Mouse (Mus musculus) monocyte, adult 5-6 weeks (primary cell): Measurements from ENCODE around the gene Zfp281. TPM values are rescaled to one million over a fixed set of nuclear protein-coding genes. Genes with fewer than 3 reads are reported as not detected.

Source experiments
- ATAC-seq: fragments of 153-309, 156-312 bp; replicated peaks from 2 replicates; pipeline ENCODE4 v1.8.0; 2017; ENCODE audit warnings: mild to moderate bottlenecking; ENCODE audit not compliant: low TSS enrichment, insufficient number of reproducible peaks, severe bottlenecking, poor library complexity, low FRiP score
- total RNA-seq: library from RNA; stranded (forward); fragments of 200-1000, 200-491, 200-594 nt; gene quantifications from 3 replicates; pipeline ENCODE4 v1.2.3, GENCODE M21; 2017

Gene Zfp281
- total RNA-seq, 1 experiment from 2014 or later = 38.8 TPM

- no peak for ATAC-seq
Measured at GRCm38 (mm10) chr1:136675736-136676444, 51.2 kb downstream of the Zfp281 start.

- no peak for ATAC-seq
Measured at GRCm38 (mm10) chr1:136676445-136676755, 51.7 kb downstream of the Zfp281 start.

- ATAC-seq = no peak
Measured at GRCm38 (mm10) chr1:136677847-136678325, 53.2 kb downstream of the Zfp281 start.

- no peak for ATAC-seq
Measured at GRCm38 (mm10) chr1:136678836-136679235, 54.1 kb downstream of the Zfp281 start.

Other genes starting within 250 kb of the Zfp281 start
- gene Ddx59, start 209.6 kb upstream of the Zfp281 start, total RNA-seq = 12.1 to 24.9 TPM (median 14.9 TPM) in 3 replicates
- gene Kif14, start 158.6 kb upstream of the Zfp281 start, total RNA-seq = 0.78 TPM in 1 of 3 replicates, not detected in the others